Mouse (Mus musculus) forebrain, embryonic 15.5 days (tissue): ENCODE measurements around the gene Prdm1. TPM values are rescaled to one million over a fixed set of nuclear protein-coding genes. Genes with fewer than 3 reads are reported as not detected.

Source experiments
- ATAC-seq: fragments of 200-750 bp; cut with Nextera tagmentation; replicated peaks from 2 replicates; pipeline ENCODE4 v1.8.0; 2017; ENCODE audit warnings: mild to moderate bottlenecking, moderate TSS enrichment, moderate library complexity
- H3K27ac ChIP-seq: fragments of 300-500 bp; sonication (generic); replicated peaks from 2 replicates; pipeline ENCODE4 v1.5.1; 2015; ENCODE audit warnings: mild to moderate bottlenecking, inconsistent platforms
- H3K27me3 ChIP-seq: fragments of 300-500 bp; sonication (generic); 2 replicates; pipeline ENCODE4 v1.6.1; 2015; ENCODE audit warnings: inconsistent platforms
- H3K36me3 ChIP-seq: fragments of 300-500 bp; sonication (generic); 2 replicates; pipeline ENCODE4 v1.6.1; 2015; ENCODE audit warnings: mild to moderate bottlenecking, inconsistent platforms
- H3K4me1 ChIP-seq: fragments of 300-500 bp; sonication (generic); 2 replicates; pipeline ENCODE4 v1.6.1; 2015; ENCODE audit warnings: inconsistent platforms
- H3K4me2 ChIP-seq: fragments of 300-500 bp; sonication (generic); replicated peaks from 2 replicates; pipeline ENCODE4 v1.6.1; 2015; ENCODE audit warnings: mild to moderate bottlenecking, inconsistent platforms
- H3K4me3 ChIP-seq: fragments of 300-500 bp; sonication (generic); 2 replicates; pipeline ENCODE4 v1.5.1; 2015; ENCODE audit warnings: mild to moderate bottlenecking, inconsistent platforms
- H3K9ac ChIP-seq: fragments of 300-500 bp; sonication (generic); replicated peaks from 2 replicates; pipeline ENCODE4 v1.6.1; 2015; ENCODE audit warnings: mild to moderate bottlenecking, inconsistent platforms
- H3K9me3 ChIP-seq: fragments of 300-500 bp; sonication (generic); 2 replicates; pipeline ENCODE4 v1.6.1; 2016; ENCODE audit warnings: inconsistent platforms
- WGBS: fragments of 180-500 bp; shearing (Covaris S2); methylation state at CpG from one replicate; pipeline ENCODE4 v1.1.7; 2015; ENCODE audit warnings: mixed read lengths; 5-methylcytosine and 5-hydroxymethylcytosine counted together
- polyA plus RNA-seq: library from polyadenylated mRNA; unstranded; fragments of >200 nt; fragmentation: Nextera tagmentation; extraction: Ambion mirVana; gene quantifications from 2 replicates; pipeline ENCODE4 v1.2.1, GENCODE M21; 2015

Prdm1 gene
- polyA plus RNA-seq, 1 experiment from 2014 or later: 0.45 TPM

DNA sequence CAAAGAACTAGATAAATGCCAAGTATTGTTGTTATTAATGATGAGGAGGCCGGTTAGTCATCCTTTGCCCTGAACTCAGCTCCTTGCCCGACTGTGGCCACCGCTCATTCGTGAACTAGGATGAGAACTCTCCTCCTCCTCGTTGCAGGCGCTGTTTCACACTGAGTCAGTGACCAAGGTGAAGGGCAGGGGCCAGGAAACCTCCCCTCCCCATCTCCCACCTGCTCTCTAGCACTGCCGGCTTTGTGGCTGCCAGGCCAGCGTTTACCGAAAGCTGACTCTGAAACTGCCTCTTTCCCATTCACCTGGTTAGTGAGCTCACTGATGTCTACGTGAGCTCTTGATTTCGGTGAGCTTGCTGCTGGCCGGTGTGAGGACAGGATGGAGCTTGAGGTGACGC is 127.7 kb downstream of the Prdm1 start:
- H3K9ac ChIP-seq: no peak overlapping the region
- H3K4me2 ChIP-seq: no peak overlapping the region
- no peak overlapping the region for H3K27ac ChIP-seq
- no peaks in the 10 kb centered on the region for H3K9me3 ChIP-seq
- H3K36me3 ChIP-seq: no peaks in the 10 kb centered on the region
- WGBS: 60% methylated on average over 13 of the region's 13 CpGs
- H3K4me3 ChIP-seq: no peak overlapping the region
- 0 out of 2 replicates have a peak, but pooled peaks have one; percentile 16 for ATAC-seq
- no peaks in the 10 kb centered on the region for H3K27me3 ChIP-seq
- H3K4me1 ChIP-seq: peaks cover 8% of the 10 kb centered on the region

DNA sequence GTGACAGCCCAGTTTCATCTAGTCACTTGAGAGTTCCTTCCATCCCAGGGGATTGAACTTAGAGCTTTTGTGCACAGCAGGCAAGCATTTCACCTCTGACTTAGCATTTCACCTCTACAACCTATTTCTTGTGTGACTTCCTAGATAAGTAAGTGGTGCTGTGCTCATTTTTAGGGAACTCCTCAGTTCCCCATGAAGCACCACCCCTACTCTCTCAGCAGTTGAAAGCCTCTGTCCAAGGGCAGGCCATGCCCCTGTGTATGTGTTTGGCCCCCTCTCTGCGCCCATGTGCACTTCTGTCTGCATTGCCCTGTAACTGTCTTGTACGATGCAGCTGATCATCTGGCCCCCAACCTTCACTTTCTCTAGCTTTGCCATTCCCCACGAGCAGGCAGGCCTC is 128.2 kb downstream of the Prdm1 start:
- WGBS: 43% methylated on average over 3 of the region's 3 CpGs
- no peak overlapping the region for H3K4me2 ChIP-seq
- H3K4me3 ChIP-seq: no peak overlapping the region
- H3K9ac ChIP-seq: no peak overlapping the region
- no peaks in the 10 kb centered on the region for H3K9me3 ChIP-seq
- H3K27me3 ChIP-seq: no peaks in the 10 kb centered on the region
- no peak overlapping the region for H3K27ac ChIP-seq
- H3K4me1 ChIP-seq: peaks cover 8% of the 10 kb centered on the region
- H3K36me3 ChIP-seq: no peaks in the 10 kb centered on the region
- ATAC-seq: no peak

DNA sequence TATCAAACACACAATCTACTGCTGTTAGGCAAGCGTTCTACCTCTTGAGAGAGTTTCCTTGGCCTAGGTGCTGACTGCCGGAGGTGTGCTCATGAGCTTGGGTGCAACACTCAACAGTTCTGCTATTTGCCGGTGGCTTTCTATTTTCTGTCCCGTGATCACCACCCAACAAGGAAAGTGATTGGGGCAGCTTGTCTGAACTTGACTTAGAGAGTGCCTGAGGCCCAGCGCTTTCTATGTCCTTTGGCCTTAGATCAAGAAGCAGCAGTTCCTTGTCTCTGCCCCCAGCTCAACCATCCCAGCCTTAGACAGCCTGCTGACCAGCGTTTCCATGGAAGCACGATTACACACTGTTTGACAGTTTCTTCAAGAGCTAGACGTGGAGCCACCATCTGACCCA is 135.4 kb downstream of the Prdm1 start:
- no peak overlapping the region for H3K27ac ChIP-seq
- H3K4me2 ChIP-seq: no peak overlapping the region
- no peaks in the 10 kb centered on the region for H3K4me1 ChIP-seq
- no peaks in the 10 kb centered on the region for H3K9me3 ChIP-seq
- no peaks in the 10 kb centered on the region for H3K27me3 ChIP-seq
- H3K36me3 ChIP-seq: no peaks in the 10 kb centered on the region
- WGBS: 89% methylated on average over 8 of the region's 8 CpGs
- no peak for ATAC-seq
- no peak overlapping the region for H3K4me3 ChIP-seq
- H3K9ac ChIP-seq: no peak overlapping the region

- ATAC-seq: no peak
- Histone ChIP-seq H3K27me3 (no peaks in the 10 kb centered on the region), H3K9me3 (no peaks in the 10 kb centered on the region), H3K36me3 (no peaks in the 10 kb centered on the region), H3K27ac (no peak overlapping the region), H3K4me2 (no peak overlapping the region), H3K4me1 (no peaks in the 10 kb centered on the region), H3K4me3 (no peak overlapping the region), H3K9ac (no peak overlapping the region)
- WGBS: 41% methylated on average over 12 of the region's 12 CpGs
These were observed 136.6 kb downstream of the Prdm1 start for GRCm38 (mm10) chr10:44391509-44392290.

DNA sequence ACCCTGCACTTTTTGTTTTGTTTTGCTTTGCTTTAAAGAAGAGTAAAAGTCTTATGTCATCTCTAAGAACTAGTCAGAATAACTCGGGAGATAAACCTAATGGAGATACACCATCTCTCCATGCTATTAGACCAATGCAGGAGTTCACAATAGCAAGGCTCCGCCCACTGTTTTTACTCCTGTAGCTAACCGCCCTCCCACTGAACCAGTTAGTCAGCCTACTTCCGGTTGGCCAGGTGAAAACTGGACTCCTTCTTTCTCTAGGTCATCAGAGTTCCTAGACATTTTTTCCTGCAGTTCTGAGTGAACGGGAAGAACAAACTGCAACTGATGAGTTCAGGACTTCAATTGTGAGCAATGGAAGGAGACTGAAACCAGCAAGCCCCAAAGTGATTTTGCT is 138.0 kb downstream of the Prdm1 start:
- Histone ChIP-seq H3K9me3 (no peaks in the 10 kb centered on the region), H3K4me1 (peaks cover 1% of the 10 kb centered on the region; the same call in 1 of the 2 replicates), H3K9ac (no peak overlapping the region), H3K4me2 (no peak overlapping the region), H3K36me3 (no peaks in the 10 kb centered on the region), H3K27ac (no peak overlapping the region), H3K27me3 (no peaks in the 10 kb centered on the region), H3K4me3 (no peak overlapping the region)
- WGBS: 83% methylated on average over 5 of the region's 5 CpGs
- no peak for ATAC-seq

- no peak overlapping the region for H3K27ac ChIP-seq
- 72% methylated on average over 11 of the region's 11 CpGs for WGBS
- no peaks in the 10 kb centered on the region for H3K27me3 ChIP-seq
- no peaks in the 10 kb centered on the region for H3K36me3 ChIP-seq
- H3K4me1 ChIP-seq: peaks cover 11% of the 10 kb centered on the region; the same call in 1 of the 2 replicates
- H3K9ac ChIP-seq: no peak overlapping the region
- H3K4me2 ChIP-seq: no peak overlapping the region
- H3K9me3 ChIP-seq: no peaks in the 10 kb centered on the region
- no peak for ATAC-seq
- no peak overlapping the region for H3K4me3 ChIP-seq
These were observed 139.5 kb downstream of the Prdm1 start for GRCm38 (mm10) chr10:44388706-44389233.
